Mouse (Mus musculus) small intestine, adult 2 months (tissue): Measurements from ENCODE around the gene Hist1h4j. TPM values are rescaled to one million over a fixed set of nuclear protein-coding genes. Genes with fewer than 3 reads are reported as not detected.
A peak's percentile ranks its signal among the peaks of the same experiment; 100 is the strongest.
"Not testable (repeated sequence)": the region's sequence is repeated elsewhere in the genome, so short reads cannot be mapped to it uniquely, and the experiment has no call there.

ENCODE experiments used
- H3K27ac ChIP-seq: fragments of 200-500 bp; 2 replicates; pipeline ENCODE4 v1.5.1; 2012; ENCODE audit warnings: low read depth, low read length, control low read depth, inconsistent platforms; ENCODE audit not compliant: insufficient read depth
- H3K27me3 ChIP-seq: fragments of 200-500 bp; 2 replicates; pipeline ENCODE4 v1.6.1; 2012; ENCODE audit warnings: mild to moderate bottlenecking, moderate library complexity, low read length, inconsistent platforms; ENCODE audit not compliant: control insufficient read depth, insufficient read depth
- H3K36me3 ChIP-seq: fragments of 200-500 bp; 2 replicates; pipeline ENCODE4 v1.6.1; 2012; ENCODE audit warnings: mild to moderate bottlenecking, low read length, control low read depth, inconsistent platforms; ENCODE audit not compliant: control insufficient read depth, insufficient read depth
- H3K4me1 ChIP-seq: fragments of 200-500 bp; 2 replicates; pipeline ENCODE4 v1.6.1; 2012; ENCODE audit warnings: low read length, inconsistent platforms, mixed read lengths; ENCODE audit not compliant: control insufficient read depth, insufficient read depth, insufficient read length
- H3K4me3 ChIP-seq: fragments of 200-500 bp; 2 replicates; pipeline ENCODE4 v1.5.1; 2012; ENCODE audit warnings: low read depth, mild to moderate bottlenecking, control low read depth, inconsistent platforms, low read length, moderate library complexity
- CTCF ChIP-seq: fragments of 200-500 bp; IDR thresholded peaks from 2 replicates; pipeline ENCODE4 v1.5.1; 2012; ENCODE audit warnings: low read depth, mild to moderate bottlenecking, control low read depth, inconsistent platforms, low read length, moderate library complexity, mixed read lengths; ENCODE audit not compliant: insufficient replicate concordance, insufficient read length; ENCODE audit errors: extremely low read depth
- POLR2A ChIP-seq: fragments of 200-500 bp; IDR thresholded peaks from 2 replicates; pipeline ENCODE4 v1.6.1; 2012; ENCODE audit warnings: low read depth, mild to moderate bottlenecking, control low read depth, inconsistent platforms, low read length, moderate library complexity
- WGBS: fragments of 180-500 bp; shearing (Covaris S2); methylation state at CpG from one replicate; pipeline ENCODE4 v1.1.7; 2018; 5-methylcytosine and 5-hydroxymethylcytosine counted together
- polyA plus RNA-seq: library from polyadenylated mRNA; depleted of rRNA; stranded (reverse); fragments of >200 nt; gene quantifications from 2 replicates; pipeline ENCODE4 v1.2.3, GENCODE M21; 2012; rRNA removed

Hist1h4j gene
- polyA plus RNA-seq, result 6.4 and 6.5 TPM in 2 replicates

GRCm38 (mm10) chr13:21734906-21735767, at the start of gene Hist1h4j:
Hist1h4j (plus strand) TSS chr13:21735064.
- WGBS, result under 1% methylated on average over 48 of the region's 56 CpGs
- not testable (repeated sequence) for H3K4me1 ChIP-seq, H3K27me3 ChIP-seq, H3K36me3 ChIP-seq
- TF ChIP-seq POLR2A, result peak; percentile 71; the same call in 1 of the 2 replicates
- Histone ChIP-seq H3K4me3 (peak within 1 kb of the TSS; percentile 61), H3K27ac (peak within 1 kb of the TSS; percentile 59)

- no peak within 1 kb of the TSS for H3K4me3 ChIP-seq
- no peaks in the 10 kb centered on the region for H3K36me3 ChIP-seq
- no peaks in the 10 kb centered on the region for H3K27me3 ChIP-seq
- TF ChIP-seq CTCF (no peak), POLR2A (no peak)
- no peaks in the 10 kb centered on the region for H3K4me1 ChIP-seq
- no peak within 1 kb of the TSS for H3K27ac ChIP-seq
These were observed 37.1 kb upstream of the Hist1h4j start, which contains the start of gene Olfr1359 for GRCm38 (mm10) chr13:21697811-21698210. Olfr1359 (plus strand) TSS chr13:21698111.

- WGBS, result 55% methylated on average over 4 of the region's 4 CpGs
- H3K36me3 ChIP-seq, result no peaks in the 10 kb centered on the region
- H3K27me3 ChIP-seq, result no peaks in the 10 kb centered on the region
- H3K4me3 ChIP-seq, result no peak overlapping the region
- TF ChIP-seq CTCF, result no peak
- no peak for TF ChIP-seq POLR2A
- H3K4me1 ChIP-seq, result no peaks in the 10 kb centered on the region
- H3K27ac ChIP-seq, result no peak overlapping the region
These were observed 28.2 kb upstream of the Hist1h4j start for GRCm38 (mm10) chr13:21706669-21707068.

GRCm38 (mm10) chr13:21710031-21710711, 24.7 kb upstream of the Hist1h4j start:
- WGBS, result under 1% methylated on average over 32 of the region's 32 CpGs
- H3K36me3 ChIP-seq, result no peaks in the 10 kb centered on the region
- H3K27ac ChIP-seq, result peak overlapping the region; percentile 41
- H3K4me3 ChIP-seq, result peak overlapping the region; percentile 69
- no peaks in the 10 kb centered on the region for H3K27me3 ChIP-seq
- TF ChIP-seq CTCF, result peak; percentile 87
- no peak; the same call in 1 of the 2 replicates for TF ChIP-seq POLR2A
- peaks cover 4% of the 10 kb centered on the region; the same call in 1 of the 2 replicates for H3K4me1 ChIP-seq

GRCm38 (mm10) chr13:21710821-21711525, 23.9 kb upstream of the Hist1h4j start:
- Histone ChIP-seq H3K4me3 (peak overlapping the region; percentile 10; the same call in 1 of the 2 replicates), H3K4me1 (peaks cover 8% of the 10 kb centered on the region; the same call in 1 of the 2 replicates), H3K36me3 (no peaks in the 10 kb centered on the region), H3K27me3 (no peaks in the 10 kb centered on the region), H3K27ac (peak overlapping the region; percentile 4)
- TF ChIP-seq POLR2A (no peak), CTCF (no peak)
- 3% methylated on average over 22 of the region's 22 CpGs for WGBS

GRCm38 (mm10) chr13:21711698-21712097, 23.2 kb upstream of the Hist1h4j start:
- no peaks in the 10 kb centered on the region for H3K27me3 ChIP-seq
- WGBS, result 19% methylated on average over 4 of the region's 4 CpGs
- no peak overlapping the region for H3K27ac ChIP-seq
- TF ChIP-seq POLR2A, result no peak
- TF ChIP-seq CTCF, result no peak
- H3K4me3 ChIP-seq, result no peak overlapping the region
- H3K4me1 ChIP-seq, result peaks cover 8% of the 10 kb centered on the region; the same call in 1 of the 2 replicates
- no peaks in the 10 kb centered on the region for H3K36me3 ChIP-seq

GRCm38 (mm10) chr13:21714725-21715124, 20.1 kb upstream of the Hist1h4j start:
- WGBS, result under 1% methylated on average over 7 of the region's 7 CpGs
- no peaks in the 10 kb centered on the region for H3K36me3 ChIP-seq
- no peak overlapping the region for H3K4me3 ChIP-seq
- TF ChIP-seq CTCF (no peak), POLR2A (no peak)
- H3K27ac ChIP-seq, result 0 out of 2 replicates have a peak overlapping the region, but pooled peaks have one; percentile 65
- no peaks in the 10 kb centered on the region for H3K27me3 ChIP-seq
- H3K4me1 ChIP-seq, result peaks cover 8% of the 10 kb centered on the region; the same call in 1 of the 2 replicates
